Mouse (Mus musculus) bone marrow macrophage, adult 2 months (primary cell): ENCODE measurements around the gene Akap7.

ENCODE experiments used
- CTCF ChIP-seq: IDR thresholded peaks from 2 replicates; pipeline ENCODE4 v1.5.1; 2012; ENCODE audit warnings: low read depth, mild to moderate bottlenecking, low read length, moderate library complexity
- POLR2A ChIP-seq: IDR thresholded peaks from 2 replicates; pipeline ENCODE4 v1.6.1; 2012; ENCODE audit warnings: mild to moderate bottlenecking, low read depth, low read length, borderline replicate concordance

DNA sequence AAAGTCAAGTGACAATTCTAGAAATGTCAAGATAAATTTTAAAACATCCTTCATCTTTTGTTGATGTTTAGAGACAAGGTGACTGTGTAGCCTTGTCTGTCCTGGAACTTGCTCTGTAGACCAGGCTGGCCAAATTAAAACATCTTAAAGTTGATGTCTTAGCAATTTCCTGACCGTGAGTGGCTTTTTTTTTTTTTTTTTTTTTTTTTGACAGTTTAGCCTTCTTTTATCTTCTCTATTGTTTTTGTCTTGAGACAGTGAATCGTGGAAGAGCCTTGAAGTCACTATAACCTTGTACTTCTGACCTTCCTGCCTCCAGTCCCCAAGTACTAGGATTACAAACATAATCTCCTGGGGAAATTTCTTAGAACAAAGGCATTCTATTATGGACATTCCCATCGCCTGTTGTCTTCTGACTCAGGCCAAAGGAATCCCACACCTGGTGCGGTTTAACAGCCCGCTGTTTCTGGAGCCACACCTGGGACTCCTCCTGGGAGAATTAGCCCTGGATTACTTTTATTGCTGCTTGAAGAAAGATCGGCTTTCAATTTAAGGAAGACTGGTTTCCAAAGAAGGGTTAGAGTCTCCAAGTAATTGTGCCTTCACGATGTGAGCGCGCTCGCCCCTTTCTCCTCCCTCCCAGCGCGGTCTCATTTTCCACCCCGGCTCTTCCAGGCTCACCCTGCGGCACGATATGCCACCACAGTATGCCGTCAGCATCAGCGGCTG lies 6.3 kb upstream of the Akap7 start:
- TF ChIP-seq POLR2A (no peak), CTCF (no peak)
